Mouse (Mus musculus): ENCODE measurements around the gene Bgn. TPM values are rescaled to one million over a fixed set of nuclear protein-coding genes. Genes with fewer than 3 reads are reported as not detected.

The Bgn gene
- polyA plus RNA-seq, 1 experiment from 2014 or later: 52.7 TPM

DNA sequence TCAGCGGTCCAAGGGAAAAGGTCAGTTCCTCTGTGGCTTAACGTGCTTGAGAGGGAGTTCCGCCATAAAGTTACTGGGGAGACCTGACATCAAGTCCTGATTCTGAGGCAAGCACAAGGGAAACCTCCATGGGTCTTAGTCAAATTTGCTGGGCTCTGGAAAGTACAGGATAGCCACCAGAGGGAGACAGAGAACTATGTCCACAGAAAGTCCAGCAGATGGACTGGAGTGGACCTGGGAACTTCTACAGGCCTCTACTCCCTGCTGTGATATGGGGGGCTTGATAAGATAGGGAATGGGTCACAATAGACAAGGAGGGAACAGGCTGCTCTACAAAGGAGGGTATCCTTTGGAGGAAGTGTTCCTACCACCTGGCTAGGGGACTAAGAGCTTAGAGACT lies 59.9 kb downstream of the Bgn start:
- Histone ChIP-seq H3K4me2 (replicated peaks) (no peak overlapping the region), H3K4me3 (replicated peaks) (no peak overlapping the region), H3K27ac (no peak overlapping the region), H3K27me3 (replicated peaks) (no peaks in the 10 kb centered on the region), H3K9me3 (no peaks in the 10 kb centered on the region), H3K9ac (no peak overlapping the region), H3K4me1 (replicated peaks) (no peaks in the 10 kb centered on the region), H3K36me3 (no peaks in the 10 kb centered on the region)
- 48% methylated on average over 3 of the region's 3 CpGs for WGBS
- ATAC-seq: no peak

Other genes starting within 250 kb of the Bgn start
- 0.84 and 0.91 TPM in 2 replicates for gene Xlr4c, start 240.5 kb upstream of the Bgn start, polyA plus RNA-seq (2015; fragmentation: Nextera tagmentation; extraction: Ambion mirVana)
- not detected in 2 replicates for gene Xlr3c, start 218.2 kb upstream of the Bgn start, polyA plus RNA-seq (2015; fragmentation: Nextera tagmentation; extraction: Ambion mirVana)
- 0.50 TPM in 1 of 2 replicates, not detected in the other for gene Xlr5a, start 190.6 kb upstream of the Bgn start, polyA plus RNA-seq (2015; fragmentation: Nextera tagmentation; extraction: Ambion mirVana)
- 0.19 and 0.29 TPM in 2 replicates for gene Xlr5c, start 190.6 kb upstream of the Bgn start, polyA plus RNA-seq (2015; fragmentation: Nextera tagmentation; extraction: Ambion mirVana)
- not detected in 2 replicates for gene Gm45015, start 146.8 kb upstream of the Bgn start, polyA plus RNA-seq (2015; fragmentation: Nextera tagmentation; extraction: Ambion mirVana)
- gene Zfp275, start 141.0 kb upstream of the Bgn start, polyA plus RNA-seq (2015; fragmentation: Nextera tagmentation; extraction: Ambion mirVana): 9.9 and 10.2 TPM in 2 replicates
- not detected in 2 replicates for gene Gm18336, start 84.9 kb upstream of the Bgn start, polyA plus RNA-seq (2015; fragmentation: Nextera tagmentation; extraction: Ambion mirVana)
- 0.32 and 0.54 TPM in 2 replicates for gene Zfp92, start 72.5 kb upstream of the Bgn start, polyA plus RNA-seq (2015; fragmentation: Nextera tagmentation; extraction: Ambion mirVana)
- not detected in 2 replicates for gene Trex2, start 48.3 kb upstream of the Bgn start, polyA plus RNA-seq (2015; fragmentation: Nextera tagmentation; extraction: Ambion mirVana)
- 58.2 and 60.6 TPM in 2 replicates for gene Haus7, start 24.6 kb upstream of the Bgn start, polyA plus RNA-seq (2015; fragmentation: Nextera tagmentation; extraction: Ambion mirVana)
- gene Atp2b3, start 19.5 kb downstream of the Bgn start, polyA plus RNA-seq (2015; fragmentation: Nextera tagmentation; extraction: Ambion mirVana): 0.26 and 0.28 TPM in 2 replicates
- gene Dusp9, start 155.8 kb downstream of the Bgn start, polyA plus RNA-seq (2015; fragmentation: Nextera tagmentation; extraction: Ambion mirVana): 10.7 and 11.0 TPM in 2 replicates
- 12.4 and 12.7 TPM in 2 replicates for gene Pnck, start 176.5 kb downstream of the Bgn start, polyA plus RNA-seq (2015; fragmentation: Nextera tagmentation; extraction: Ambion mirVana)
- 7.1 and 9.1 TPM in 2 replicates for gene Slc6a8, start 189.5 kb downstream of the Bgn start, polyA plus RNA-seq (2015; fragmentation: Nextera tagmentation; extraction: Ambion mirVana)
- 296 and 302 TPM in 2 replicates for gene Bcap31, start 232.6 kb downstream of the Bgn start, polyA plus RNA-seq (2015; fragmentation: Nextera tagmentation; extraction: Ambion mirVana)
- 18.5 and 20.2 TPM in 2 replicates for gene Abcd1, start 233.0 kb downstream of the Bgn start, polyA plus RNA-seq (2015; fragmentation: Nextera tagmentation; extraction: Ambion mirVana)